Mouse (Mus musculus) intestine, embryonic 16.5 days (tissue): ENCODE data around the gene Ralb. TPM values are rescaled to one million over a fixed set of nuclear protein-coding genes. Genes with fewer than 3 reads are reported as not detected.
A peak's percentile ranks its signal among the peaks of the same experiment; 100 is the strongest.

Experiments used
- ATAC-seq: fragments of 200-750 bp; cut with Nextera tagmentation; 2 replicates; pipeline ENCODE4 v1.8.0; 2017; ENCODE audit warnings: moderate TSS enrichment, moderate library complexity
- H3K27ac ChIP-seq: fragments of 300-500 bp; sonication (generic); 2 replicates; pipeline ENCODE4 v1.5.1; 2014; ENCODE audit warnings: mild to moderate bottlenecking, low read length
- H3K27me3 ChIP-seq: fragments of 300-500 bp; sonication (generic); replicated peaks from 2 replicates; pipeline ENCODE4 v1.6.1; 2014; ENCODE audit warnings: low read length, control low read depth, mixed read lengths; ENCODE audit not compliant: control insufficient read depth, insufficient read depth
- H3K36me3 ChIP-seq: fragments of 300-500 bp; sonication (generic); 2 replicates; pipeline ENCODE4 v1.6.1; 2014; ENCODE audit warnings: low read length, control low read depth; ENCODE audit not compliant: control insufficient read depth, insufficient read depth
- H3K4me1 ChIP-seq: fragments of 300-500 bp; sonication (generic); 2 replicates; pipeline ENCODE4 v1.6.1; 2014; ENCODE audit warnings: low read length, control low read depth, mixed read lengths; ENCODE audit not compliant: control insufficient read depth, insufficient read depth
- H3K4me2 ChIP-seq: fragments of 300-500 bp; sonication (generic); 2 replicates; pipeline ENCODE4 v1.6.1; 2014; ENCODE audit warnings: low read depth, low read length, control low read depth
- H3K4me3 ChIP-seq: fragments of 300-500 bp; sonication (generic); 2 replicates; pipeline ENCODE4 v1.5.1; 2014; ENCODE audit warnings: mild to moderate bottlenecking, low read length
- H3K9ac ChIP-seq: fragments of 300-500 bp; sonication (generic); 2 replicates; pipeline ENCODE4 v1.6.1; 2014; ENCODE audit warnings: low read depth, low read length
- H3K9me3 ChIP-seq: fragments of 300-500 bp; sonication (generic); 2 replicates; pipeline ENCODE4 v1.6.1; 2016; ENCODE audit warnings: low read length, control low read depth; ENCODE audit not compliant: control insufficient read depth
- WGBS: fragments of 180-500 bp; shearing (Covaris S2); extraction: QIAGEN DNeasy Blood & Tissue Kit; methylation state at CpG from one replicate; pipeline ENCODE4 v1.1.7; 2014; 5-methylcytosine and 5-hydroxymethylcytosine counted together
- polyA plus RNA-seq: library from polyadenylated mRNA; unstranded; fragments of >200 nt; fragmentation: Nextera tagmentation; extraction: Ambion mirVana; gene quantifications from 2 replicates; pipeline ENCODE4 v1.2.1, GENCODE M21; 2015

Ralb gene
- polyA plus RNA-seq, 1 experiment from 2014 or later, result 203 TPM

DNA sequence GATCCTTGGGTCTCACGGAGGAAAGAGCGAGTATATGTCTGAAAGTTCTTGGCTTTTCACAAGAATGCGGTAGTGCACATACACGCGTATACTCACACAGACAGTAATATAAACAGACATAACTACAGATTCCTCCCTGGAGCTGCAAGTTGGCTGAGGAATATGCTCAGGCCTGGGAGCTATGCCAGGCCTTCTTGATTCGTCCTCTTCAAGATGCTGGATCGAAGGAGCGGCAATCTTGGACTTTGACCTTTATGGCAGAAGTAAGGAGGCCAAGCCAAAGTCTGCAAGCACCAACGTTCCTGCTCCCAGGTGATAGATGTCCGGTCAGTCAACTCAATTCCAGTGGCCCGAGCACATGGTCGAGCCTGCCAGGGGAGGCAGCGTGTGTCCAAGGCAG, 26.3 kb upstream of the Ralb start:
- H3K27me3 ChIP-seq, result no peaks in the 10 kb centered on the region
- peaks cover 23% of the 10 kb centered on the region for H3K36me3 ChIP-seq
- peak; percentile 12; the same call in 1 of the 2 replicates for ATAC-seq
- no peak overlapping the region for H3K4me2 ChIP-seq
- H3K4me3 ChIP-seq, result no peak overlapping the region
- peaks cover 16% of the 10 kb centered on the region for H3K4me1 ChIP-seq
- H3K9me3 ChIP-seq, result peaks cover 18% of the 10 kb centered on the region; the same call in 1 of the 2 replicates
- H3K9ac ChIP-seq, result no peak overlapping the region
- WGBS, result 59% methylated on average over 13 of the region's 13 CpGs
- H3K27ac ChIP-seq, result peak overlapping the region; percentile 68

DNA sequence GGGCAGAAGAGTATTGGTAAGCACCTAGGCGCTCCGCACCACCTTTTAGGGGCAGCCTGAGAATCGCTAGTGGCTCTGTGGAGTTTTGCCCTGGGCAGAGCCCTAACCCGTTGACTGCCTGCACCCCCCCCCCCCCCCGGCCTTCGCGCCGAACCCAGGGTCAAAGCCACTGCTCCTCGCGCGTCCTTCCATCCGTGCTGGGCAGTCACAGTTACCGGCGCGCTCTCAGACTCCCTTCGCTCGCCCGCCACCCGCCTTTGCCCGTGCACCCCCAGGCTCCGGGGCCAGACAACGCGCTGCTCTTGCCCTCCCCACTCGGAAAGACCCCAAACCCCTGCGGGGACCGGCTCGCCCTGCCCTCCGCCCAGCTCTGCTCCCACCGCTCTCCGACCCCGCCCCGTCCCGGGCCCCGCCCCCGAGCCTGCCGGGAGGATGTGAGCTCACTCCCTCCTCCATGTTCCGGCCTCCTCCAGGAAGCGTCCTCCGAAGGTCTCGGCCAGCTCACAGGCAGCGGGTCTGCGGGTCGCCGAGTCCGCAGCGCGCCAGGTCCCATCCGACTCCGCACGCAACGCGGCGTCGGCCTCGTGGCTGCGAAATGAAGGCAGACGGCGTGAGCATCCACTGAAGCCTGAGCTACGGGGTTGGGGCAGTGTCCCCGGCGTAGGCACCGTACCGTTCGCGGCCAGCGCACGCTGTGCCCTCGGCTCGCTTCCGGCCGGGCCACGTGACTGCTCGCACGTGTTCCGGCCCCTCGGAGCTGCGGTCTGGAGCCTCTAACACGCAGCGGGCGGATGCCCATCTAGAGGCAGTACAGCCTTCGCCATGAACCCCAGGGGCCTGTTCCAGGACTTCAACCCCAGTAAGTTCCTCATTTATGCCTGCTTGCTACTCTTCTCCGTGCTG, 21.3 kb upstream of the Ralb start, which contains the start of gene Tmem185b:
Gene Tmem185b, plus strand, starts transcription at position 472 of the 903 bp plus-strand sequence.
- H3K4me1 ChIP-seq, result peaks cover 33% of the 10 kb centered on the region
- H3K27me3 ChIP-seq, result no peaks in the 10 kb centered on the region
- peak within 1 kb of the TSS; percentile 96 for H3K4me2 ChIP-seq
- WGBS, result 2% methylated on average over 79 of the region's 82 CpGs
- peak within 1 kb of the TSS; percentile 90 for H3K9ac ChIP-seq
- peak; percentile 92 for ATAC-seq
- peak within 1 kb of the TSS; percentile 77 for H3K4me3 ChIP-seq
- H3K27ac ChIP-seq, result peak within 1 kb of the TSS; percentile 87
- peaks cover 18% of the 10 kb centered on the region; the same call in 1 of the 2 replicates for H3K9me3 ChIP-seq
- peaks cover 23% of the 10 kb centered on the region for H3K36me3 ChIP-seq

DNA sequence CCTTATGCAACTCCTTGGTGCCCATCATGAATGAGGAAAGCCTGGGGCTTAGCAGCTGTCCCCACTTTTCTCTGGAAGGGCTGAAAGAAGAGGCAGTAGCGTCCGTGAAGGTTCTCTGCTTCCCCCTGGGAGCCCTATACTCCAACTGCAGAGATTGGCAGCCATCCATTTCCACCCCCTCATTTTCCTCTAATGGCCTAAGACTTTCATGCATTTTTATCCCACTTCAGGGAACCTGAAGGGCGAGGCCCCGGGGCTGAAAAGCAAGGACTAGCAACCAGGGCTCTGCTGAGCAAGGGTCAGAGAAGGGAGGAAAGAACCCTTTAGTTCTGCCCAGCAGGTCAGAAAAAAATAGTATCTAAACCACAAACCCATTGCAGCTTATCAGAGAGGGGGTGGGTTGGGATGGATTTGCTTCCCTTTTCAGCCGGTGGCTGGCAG, 20.4 kb upstream of the Ralb start:
- peak overlapping the region; percentile 87 for H3K27ac ChIP-seq

DNA sequence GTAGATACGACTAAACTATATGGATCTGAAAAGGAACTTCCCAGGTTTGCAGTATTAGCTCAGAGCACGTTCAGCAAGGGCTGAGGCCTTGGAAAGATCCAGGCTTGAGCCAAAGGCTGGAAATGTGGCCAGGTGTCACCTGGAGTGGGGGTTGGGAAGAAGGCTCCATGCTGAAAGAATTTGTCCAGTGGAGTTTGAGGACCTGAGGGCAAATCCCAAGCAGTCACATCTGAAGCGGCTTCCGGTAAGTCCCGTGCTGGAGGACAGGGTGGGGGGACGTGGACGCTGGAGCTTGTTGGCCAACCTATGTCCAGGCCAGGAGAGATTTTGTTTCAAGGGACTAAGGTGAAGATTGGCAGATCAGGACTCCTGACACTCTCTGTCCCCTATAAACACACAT, 19.2 kb upstream of the Ralb start:
- ATAC-seq, result no peak
- Histone ChIP-seq H3K9me3 (peaks cover 16% of the 10 kb centered on the region; the same call in 1 of the 2 replicates), H3K27ac (peak overlapping the region; percentile 76; the same call in 1 of the 2 replicates)

More for the DNA sequence above, 20.4 kb upstream of the Ralb start:
- H3K36me3 ChIP-seq, result peaks cover 23% of the 10 kb centered on the region
- no peak for ATAC-seq
- H3K27me3 ChIP-seq, result no peaks in the 10 kb centered on the region
- peak overlapping the region; percentile 90 for H3K9ac ChIP-seq
- H3K4me2 ChIP-seq, result peak overlapping the region; percentile 96
- peaks cover 25% of the 10 kb centered on the region for H3K4me1 ChIP-seq
- peaks cover 18% of the 10 kb centered on the region; the same call in 1 of the 2 replicates for H3K9me3 ChIP-seq
- H3K4me3 ChIP-seq, result peak overlapping the region; percentile 77
- 23% methylated on average over 5 of the region's 5 CpGs for WGBS

DNA sequence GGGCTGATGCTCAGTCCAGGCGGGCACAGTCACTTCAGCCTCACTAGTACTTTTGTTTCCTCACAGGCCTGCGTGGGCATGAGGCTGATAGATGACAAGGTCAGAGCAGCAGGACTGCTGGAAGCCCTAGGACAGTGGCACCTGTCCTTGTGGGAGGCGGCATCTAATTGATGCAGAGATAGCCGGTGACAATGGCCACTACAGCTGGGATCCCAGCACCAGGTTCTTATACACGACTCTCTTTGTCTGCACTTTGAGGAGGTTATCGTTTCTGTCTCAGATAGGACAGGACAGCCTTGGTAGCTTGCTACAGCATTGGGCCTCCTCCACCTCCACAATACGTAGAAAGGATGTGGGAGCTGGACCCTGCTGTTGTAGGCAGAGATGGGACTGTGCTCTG, 18.8 kb upstream of the Ralb start:
- Histone ChIP-seq H3K9ac (no peak overlapping the region), H3K27me3 (no peaks in the 10 kb centered on the region), H3K27ac (peak overlapping the region; percentile 76), H3K4me2 (no peak overlapping the region), H3K9me3 (peaks cover 13% of the 10 kb centered on the region; the same call in 1 of the 2 replicates), H3K4me1 (peaks cover 25% of the 10 kb centered on the region), H3K36me3 (peaks cover 16% of the 10 kb centered on the region), H3K4me3 (no peak overlapping the region)
- no peak; the same call in 1 of the 2 replicates for ATAC-seq
- WGBS, result 73% methylated on average over 7 of the region's 7 CpGs

More for the DNA sequence above, 19.2 kb upstream of the Ralb start:
- Histone ChIP-seq H3K36me3 (peaks cover 21% of the 10 kb centered on the region), H3K4me2 (no peak overlapping the region), H3K4me3 (no peak overlapping the region), H3K27me3 (no peaks in the 10 kb centered on the region), H3K9ac (no peak overlapping the region), H3K4me1 (peaks cover 25% of the 10 kb centered on the region)
- WGBS, result 93% methylated on average over 7 of the region's 7 CpGs

DNA sequence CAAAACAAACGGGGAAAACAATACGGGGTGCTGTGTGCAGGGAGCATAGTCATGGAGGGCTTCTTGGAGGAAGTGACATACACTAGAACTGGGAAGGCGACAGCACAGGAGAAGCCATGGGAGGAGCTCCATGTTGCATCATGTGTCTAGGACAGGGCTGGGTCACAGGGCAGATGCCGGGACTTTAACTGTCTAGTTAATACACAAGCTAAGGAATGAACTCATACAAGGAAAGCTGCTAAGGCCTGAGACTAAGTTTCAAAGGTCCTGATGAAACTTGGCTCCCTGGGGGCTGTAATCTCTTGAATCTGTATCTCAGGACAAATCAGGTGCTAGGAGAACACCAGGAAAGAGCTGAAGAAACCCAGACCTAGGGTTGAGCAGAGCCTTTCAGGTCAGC, 18.1 kb upstream of the Ralb start:
- peak; percentile 76 for ATAC-seq
- H3K9ac ChIP-seq, result no peak overlapping the region
- no peaks in the 10 kb centered on the region for H3K27me3 ChIP-seq
- H3K9me3 ChIP-seq, result peaks cover 11% of the 10 kb centered on the region; the same call in 1 of the 2 replicates
- peaks cover 25% of the 10 kb centered on the region for H3K4me1 ChIP-seq
- H3K4me3 ChIP-seq, result no peak overlapping the region
- H3K27ac ChIP-seq, result peak overlapping the region; percentile 76
- H3K4me2 ChIP-seq, result no peak overlapping the region
- 73% methylated on average over 4 of the region's 4 CpGs for WGBS
- H3K36me3 ChIP-seq, result peaks cover 12% of the 10 kb centered on the region

DNA sequence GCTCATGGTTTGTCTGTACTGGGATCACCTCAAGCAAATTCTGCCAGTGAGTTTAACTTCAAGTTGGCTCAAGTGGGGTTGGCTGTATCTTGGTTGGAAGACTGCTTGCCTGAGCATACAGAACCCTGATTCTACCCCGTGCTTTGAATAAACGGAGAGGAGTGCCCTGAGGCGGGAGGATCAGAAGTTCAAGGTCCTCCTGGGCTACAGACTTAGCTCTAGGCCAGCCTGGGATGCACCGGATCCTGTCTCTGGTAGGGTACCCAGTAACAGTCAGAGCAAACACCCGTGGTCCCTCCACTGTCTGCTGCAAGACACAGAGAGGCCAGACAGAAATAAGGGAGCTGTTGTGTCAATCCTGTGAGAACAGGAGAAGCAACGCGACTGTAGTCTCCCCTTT, 17.1 kb upstream of the Ralb start:
- no peak overlapping the region for H3K9ac ChIP-seq
- H3K27ac ChIP-seq, result 0 out of 2 replicates have a peak overlapping the region, but pooled peaks have one; percentile 10
- no peak overlapping the region for H3K4me3 ChIP-seq
- H3K4me1 ChIP-seq, result peaks cover 23% of the 10 kb centered on the region
- WGBS, result 71% methylated on average over 7 of the region's 7 CpGs
- no peak for ATAC-seq
- peaks cover 3% of the 10 kb centered on the region; the same call in 1 of the 2 replicates for H3K9me3 ChIP-seq
- H3K4me2 ChIP-seq, result no peak overlapping the region
- no peaks in the 10 kb centered on the region for H3K27me3 ChIP-seq
- peaks cover 2% of the 10 kb centered on the region; the same call in 1 of the 2 replicates for H3K36me3 ChIP-seq

DNA sequence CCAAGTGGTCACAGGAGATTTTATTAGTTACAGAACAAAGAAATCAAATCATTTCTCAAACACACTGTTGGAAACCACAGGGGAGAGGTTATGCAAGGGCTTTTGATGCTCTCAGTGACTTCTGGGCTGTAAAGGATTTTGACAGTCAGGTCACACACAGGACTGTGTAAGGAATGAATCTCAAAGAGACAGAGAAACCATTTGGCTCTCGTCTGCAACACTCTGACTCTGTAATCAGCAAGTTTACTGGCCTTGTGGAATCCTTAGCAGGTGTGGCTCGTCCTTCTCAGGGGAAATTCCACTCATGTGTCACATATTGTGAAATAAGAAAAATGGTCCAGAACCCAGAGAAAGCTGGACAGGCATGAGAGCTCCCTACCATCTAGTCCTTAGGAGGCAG, 16.4 kb upstream of the Ralb start:
- 38% methylated on average over 2 of the region's 2 CpGs for WGBS
- H3K9ac ChIP-seq, result no peak overlapping the region
- H3K4me2 ChIP-seq, result no peak overlapping the region
- H3K4me3 ChIP-seq, result no peak overlapping the region
- peaks cover 19% of the 10 kb centered on the region for H3K4me1 ChIP-seq
- H3K36me3 ChIP-seq, result no peaks in the 10 kb centered on the region
- no peak for ATAC-seq
- no peaks in the 10 kb centered on the region for H3K9me3 ChIP-seq
- H3K27me3 ChIP-seq, result no peaks in the 10 kb centered on the region
- H3K27ac ChIP-seq, result 0 out of 2 replicates have a peak overlapping the region, but pooled peaks have one; percentile 10

DNA sequence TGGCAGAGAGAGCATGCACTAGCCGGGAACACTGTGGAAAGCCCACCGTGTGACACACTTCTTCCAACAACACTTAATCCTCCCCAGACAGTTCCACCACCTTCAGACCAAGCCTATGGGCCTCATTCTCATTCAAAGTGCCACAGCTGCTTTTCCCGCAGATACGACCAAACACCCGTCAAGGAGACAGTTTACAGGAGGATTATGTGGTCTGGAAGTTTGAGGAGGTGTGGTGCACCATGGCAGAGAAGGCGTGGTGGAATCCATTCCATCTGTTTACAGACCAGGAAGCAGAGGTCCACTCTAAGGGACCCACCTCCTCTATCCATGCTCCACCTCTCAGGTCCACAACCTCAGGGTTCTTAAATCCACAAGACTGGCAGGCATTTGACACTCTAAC, 14.7 kb upstream of the Ralb start:
- no peaks in the 10 kb centered on the region for H3K27me3 ChIP-seq
- no peak overlapping the region for H3K4me3 ChIP-seq
- WGBS, result 49% methylated on average over 6 of the region's 6 CpGs
- no peaks in the 10 kb centered on the region for H3K36me3 ChIP-seq
- H3K4me1 ChIP-seq, result peaks cover 7% of the 10 kb centered on the region
- H3K9me3 ChIP-seq, result no peaks in the 10 kb centered on the region
- H3K9ac ChIP-seq, result no peak overlapping the region
- H3K4me2 ChIP-seq, result no peak overlapping the region
- ATAC-seq, result no peak
- no peak overlapping the region for H3K27ac ChIP-seq
